Mouse (Mus musculus) liver, embryonic 11.5 days (tissue): ENCODE measurements at regions not wholly inside any gene's neighbourhood (a gene's known extent, or its start where the extent isn't known, plus 50 kb on each side); places are given as distances from the start of the nearest gene placed in this dataset.

ENCODE experiments used
- ATAC-seq: fragments of 200-750 bp; cut with Nextera tagmentation; replicated peaks from 2 replicates; pipeline ENCODE4 v1.8.0; 2017; ENCODE audit warnings: moderate number of reproducible peaks, mild to moderate bottlenecking, moderate TSS enrichment, moderate library complexity; ENCODE audit not compliant: low FRiP score
- DNase-seq: peaks from one replicate; pipeline ENCODE4 v3.0.0-alpha.2; 2017; ENCODE audit warnings: low spot score
- H3K27ac ChIP-seq: fragments of 300-500 bp; sonication (generic); 2 replicates; pipeline ENCODE4 v1.5.1; 2014; ENCODE audit warnings: mild to moderate bottlenecking, low read depth, low read length, control low read depth
- H3K27me3 ChIP-seq: fragments of 300-500 bp; sonication (generic); replicated peaks from 2 replicates; pipeline ENCODE4 v1.6.1; 2014; ENCODE audit warnings: low read length, mixed read lengths; ENCODE audit not compliant: control insufficient read depth, insufficient read depth
- H3K36me3 ChIP-seq: fragments of 300-500 bp; sonication (generic); 2 replicates; pipeline ENCODE4 v1.6.1; 2014; ENCODE audit warnings: mild to moderate bottlenecking, low read length, moderate library complexity, mixed read lengths; ENCODE audit not compliant: control insufficient read depth, insufficient read depth
- H3K4me1 ChIP-seq: fragments of 300-500 bp; sonication (generic); replicated peaks from 2 replicates; pipeline ENCODE4 v1.6.1; 2014; ENCODE audit warnings: low read length, mixed read lengths; ENCODE audit not compliant: control insufficient read depth, insufficient read depth
- H3K4me2 ChIP-seq: fragments of 300-500 bp; sonication (generic); 2 replicates; pipeline ENCODE4 v1.6.1; 2014; ENCODE audit warnings: mild to moderate bottlenecking, control low read depth, moderate library complexity
- H3K4me3 ChIP-seq: fragments of 300-500 bp; sonication (generic); 2 replicates; pipeline ENCODE4 v1.5.1; 2014; ENCODE audit warnings: low read depth, low read length, control low read depth
- H3K9ac ChIP-seq: fragments of 300-500 bp; sonication (generic); 2 replicates; pipeline ENCODE4 v1.6.1; 2014; ENCODE audit warnings: low read depth, low read length, control low read depth
- H3K9me3 ChIP-seq: fragments of 300-500 bp; sonication (generic); 2 replicates; pipeline ENCODE4 v1.6.1; 2016; ENCODE audit warnings: low read length, inconsistent platforms, mixed read lengths; ENCODE audit not compliant: control insufficient read depth
- WGBS: fragments of 180-500 bp; shearing (Covaris S2); extraction: QIAGEN DNeasy Blood & Tissue Kit; methylation state at CpG from one replicate; pipeline ENCODE4 v1.1.7; 2014; 5-methylcytosine and 5-hydroxymethylcytosine counted together

DNA sequence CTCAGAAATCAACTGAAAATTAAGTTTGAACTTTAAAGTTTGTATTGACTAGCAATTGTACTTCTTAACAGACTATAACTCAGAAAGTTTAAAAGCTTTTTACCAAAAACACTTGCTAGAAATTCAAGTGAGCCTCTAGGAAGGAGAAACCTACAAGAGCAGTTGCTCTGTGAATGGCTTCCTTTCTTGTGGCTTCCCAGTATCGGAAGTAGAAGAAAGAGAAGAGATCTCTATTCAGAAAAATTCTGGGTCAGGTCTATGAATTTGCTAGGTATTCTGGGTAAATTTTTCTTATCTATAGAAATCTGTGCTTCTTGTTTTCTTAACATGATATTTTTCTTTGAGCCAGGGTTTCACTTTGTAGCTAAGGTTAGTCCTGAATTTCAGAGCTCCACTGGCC is 138.3 kb upstream of the Ppp3ca start:
- Histone ChIP-seq H3K27ac (no peak overlapping the region), H3K9ac (no peak overlapping the region), H3K36me3 (no peaks in the 10 kb centered on the region), H3K4me1 (no peaks in the 10 kb centered on the region), H3K27me3 (no peaks in the 10 kb centered on the region), H3K4me2 (no peak overlapping the region), H3K9me3 (no peaks in the 10 kb centered on the region), H3K4me3 (no peak overlapping the region)
- DNase-seq (no peak), ATAC-seq (no peak)
- 93% methylated on average over 1 of the region's 1 CpGs for WGBS

- WGBS: 68% methylated on average over 2 of the region's 2 CpGs
- H3K36me3 ChIP-seq: no peaks in the 10 kb centered on the region
- no peak for DNase-seq
Measured at GRCm38 (mm10) chr3:136508575-136508974, 161.3 kb upstream of the Ppp3ca start.

GRCm38 (mm10) chr3:136507070-136507469 is 162.9 kb upstream of the Ppp3ca start:
- Histone ChIP-seq H3K9ac (no peak overlapping the region), H3K4me3 (no peak overlapping the region), H3K4me2 (no peak overlapping the region), H3K4me1 (no peaks in the 10 kb centered on the region), H3K27me3 (no peaks in the 10 kb centered on the region), H3K9me3 (no peaks in the 10 kb centered on the region), H3K36me3 (no peaks in the 10 kb centered on the region), H3K27ac (no peak overlapping the region)
- DNase-seq: no peak
- ATAC-seq: no peak
- 79% methylated on average over 7 of the region's 7 CpGs for WGBS

More at GRCm38 (mm10) chr3:136508575-136508974, 161.3 kb upstream of the Ppp3ca start:
- ATAC-seq: no peak
- no peak overlapping the region for H3K4me3 ChIP-seq
- no peak overlapping the region for H3K4me2 ChIP-seq
- no peaks in the 10 kb centered on the region for H3K27me3 ChIP-seq
- no peak overlapping the region for H3K27ac ChIP-seq
- no peaks in the 10 kb centered on the region for H3K4me1 ChIP-seq
- no peaks in the 10 kb centered on the region for H3K9me3 ChIP-seq
- no peak overlapping the region for H3K9ac ChIP-seq

- H3K9me3 ChIP-seq: no peaks in the 10 kb centered on the region
- H3K4me3 ChIP-seq: no peak overlapping the region
- no peaks in the 10 kb centered on the region for H3K27me3 ChIP-seq
- no peak overlapping the region for H3K9ac ChIP-seq
- H3K36me3 ChIP-seq: no peaks in the 10 kb centered on the region
- DNase-seq (no peak), ATAC-seq (no peak)
- no peak overlapping the region for H3K4me2 ChIP-seq
- H3K27ac ChIP-seq: no peak overlapping the region
- no peaks in the 10 kb centered on the region for H3K4me1 ChIP-seq
Measured at GRCm38 (mm10) chr3:136494831-136495230, 169.0 kb upstream of the Bank1 start.

GRCm38 (mm10) chr3:136491683-136492082 is 165.8 kb upstream of the Bank1 start:
- Histone ChIP-seq H3K27ac (no peak overlapping the region), H3K27me3 (no peaks in the 10 kb centered on the region), H3K36me3 (no peaks in the 10 kb centered on the region), H3K4me1 (no peaks in the 10 kb centered on the region), H3K4me2 (no peak overlapping the region), H3K9ac (no peak overlapping the region), H3K4me3 (no peak overlapping the region), H3K9me3 (no peaks in the 10 kb centered on the region)
- 77% methylated on average over 2 of the region's 2 CpGs for WGBS
- no peak for ATAC-seq
- DNase-seq: no peak

DNA sequence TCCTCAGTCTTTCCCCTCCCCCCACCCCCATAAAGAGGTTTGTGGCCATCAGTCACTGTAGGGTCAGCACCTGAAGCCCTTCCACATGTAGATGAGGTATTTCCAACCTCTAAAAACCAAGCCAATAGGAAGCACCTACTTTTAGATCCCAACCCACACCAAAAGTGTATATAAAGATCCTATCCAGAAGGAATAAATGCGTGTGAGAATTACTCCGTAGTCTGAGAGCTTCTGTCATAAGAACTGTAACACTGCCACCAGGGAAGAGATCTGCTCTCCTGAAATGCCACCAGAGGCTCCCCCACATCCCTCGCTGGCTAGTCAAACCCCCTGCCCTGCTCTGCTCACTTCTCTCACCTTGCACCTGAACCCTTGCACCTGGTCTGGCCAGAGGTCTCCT is 145.8 kb upstream of the Bank1 start:
- WGBS: 87% methylated on average over 3 of the region's 3 CpGs
- no peak for DNase-seq
- ATAC-seq: no peak
- Histone ChIP-seq H3K27me3 (no peaks in the 10 kb centered on the region), H3K36me3 (no peaks in the 10 kb centered on the region), H3K9ac (no peak overlapping the region), H3K9me3 (no peaks in the 10 kb centered on the region), H3K4me1 (no peaks in the 10 kb centered on the region), H3K4me2 (no peak overlapping the region), H3K4me3 (no peak overlapping the region), H3K27ac (no peak overlapping the region)

DNA sequence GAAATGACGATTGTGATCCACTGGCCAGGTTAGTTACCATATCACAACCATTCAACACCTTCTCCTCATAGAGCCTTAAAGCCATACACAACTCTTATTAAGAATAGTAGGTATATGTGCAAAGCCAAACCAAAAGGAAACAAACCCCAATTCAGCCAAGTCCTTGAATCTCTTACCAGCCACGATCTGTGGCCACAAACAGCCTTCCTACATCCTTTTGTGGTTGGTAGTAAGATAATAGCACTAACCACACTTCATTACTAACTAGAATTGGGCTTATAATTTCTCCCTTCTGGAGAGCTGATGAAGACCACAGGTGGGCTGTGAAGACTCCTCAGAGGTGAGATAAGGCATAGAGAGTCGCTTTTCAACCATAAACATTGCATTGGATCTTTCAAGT is 136.9 kb upstream of the Bank1 start:
- H3K4me3 ChIP-seq: no peak overlapping the region
- no peaks in the 10 kb centered on the region for H3K9me3 ChIP-seq
- no peak overlapping the region for H3K27ac ChIP-seq
- H3K4me1 ChIP-seq: no peaks in the 10 kb centered on the region
- ATAC-seq: no peak
- H3K9ac ChIP-seq: no peak overlapping the region
- H3K36me3 ChIP-seq: no peaks in the 10 kb centered on the region
- no peak for DNase-seq
- no peaks in the 10 kb centered on the region for H3K27me3 ChIP-seq
- WGBS: 62% methylated on average over 3 of the region's 3 CpGs
- H3K4me2 ChIP-seq: no peak overlapping the region

- H3K4me1 ChIP-seq: no peaks in the 10 kb centered on the region
- DNase-seq (no peak), ATAC-seq (no peak)
- H3K36me3 ChIP-seq: no peaks in the 10 kb centered on the region
- no peak overlapping the region for H3K9ac ChIP-seq
- H3K4me3 ChIP-seq: no peak overlapping the region
- 75% methylated on average over 10 of the region's 10 CpGs for WGBS
- H3K9me3 ChIP-seq: no peaks in the 10 kb centered on the region
- H3K27me3 ChIP-seq: no peaks in the 10 kb centered on the region
- H3K27ac ChIP-seq: no peak overlapping the region
- H3K4me2 ChIP-seq: no peak overlapping the region
Measured at GRCm38 (mm10) chr3:136456471-136457117, 130.7 kb upstream of the Bank1 start.

DNA sequence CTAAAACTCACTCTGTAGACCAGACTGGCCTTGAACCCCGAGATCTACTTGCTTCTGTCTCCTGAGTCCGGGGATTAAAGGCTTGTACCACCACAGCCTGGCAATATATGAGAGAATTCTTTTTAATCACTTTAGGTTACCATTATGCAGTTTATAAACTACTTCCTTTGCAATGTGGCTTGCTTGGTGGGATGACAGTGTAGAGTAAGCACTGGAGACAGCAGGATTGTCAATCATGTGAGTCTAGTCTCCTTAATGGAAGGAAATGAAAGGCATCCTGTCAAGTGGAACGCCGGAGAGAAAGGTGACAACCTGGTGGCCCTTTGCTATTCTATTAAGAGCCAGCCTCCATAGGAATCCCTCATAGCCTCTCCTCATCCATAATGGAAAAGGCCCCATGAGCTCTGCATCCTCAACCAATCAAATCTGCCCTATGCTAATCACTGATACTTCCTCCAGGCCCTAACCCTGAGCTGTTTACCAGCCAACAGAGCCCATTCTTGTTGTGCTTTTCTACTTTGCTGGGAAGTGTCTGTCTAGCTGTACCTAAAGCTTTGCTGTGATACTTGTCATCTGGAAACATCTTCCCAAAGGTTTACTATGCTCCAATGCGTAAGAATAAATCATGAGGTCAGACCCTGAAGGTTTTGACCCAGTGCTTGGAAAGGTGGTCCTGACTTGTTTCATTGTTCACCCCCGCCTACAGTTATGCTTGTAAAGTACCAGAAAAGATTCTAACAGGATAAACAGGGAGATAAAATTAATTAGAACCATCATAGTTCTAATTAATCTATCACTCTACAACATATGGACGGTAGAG is 130.0 kb upstream of the Bank1 start:
- WGBS: 74% methylated on average over 7 of the region's 7 CpGs
- H3K36me3 ChIP-seq: no peaks in the 10 kb centered on the region

More for the DNA sequence above, 130.0 kb upstream of the Bank1 start:
- H3K27me3 ChIP-seq: no peaks in the 10 kb centered on the region
- H3K27ac ChIP-seq: no peak overlapping the region
- no peaks in the 10 kb centered on the region for H3K9me3 ChIP-seq
- no peak overlapping the region for H3K4me2 ChIP-seq
- H3K4me1 ChIP-seq: no peaks in the 10 kb centered on the region
- DNase-seq (no peak), ATAC-seq (no peak)
- H3K9ac ChIP-seq: no peak overlapping the region
- no peak overlapping the region for H3K4me3 ChIP-seq
